Mouse (Mus musculus) cortical plate, adult 2 months (tissue): ENCODE measurements around the gene Wfdc6a. TPM values are rescaled to one million over a fixed set of nuclear protein-coding genes. Genes with fewer than 3 reads are reported as not detected.
"Not testable (repeated sequence)": the region's sequence is repeated elsewhere in the genome, so short reads cannot be mapped to it uniquely, and the experiment has no call there.

Experiments
- H3K27ac ChIP-seq: fragments of 200-500 bp; 2 replicates; pipeline ENCODE4 v1.5.1; 2012; ENCODE audit warnings: low read length, control low read depth, inconsistent platforms; ENCODE audit not compliant: insufficient read depth
- H3K4me1 ChIP-seq: fragments of 200-500 bp; 2 replicates; pipeline ENCODE4 v1.6.1; 2011; ENCODE audit warnings: low read length; ENCODE audit not compliant: control insufficient read depth, insufficient read depth
- H3K4me3 ChIP-seq: fragments of 200-500 bp; 2 replicates; pipeline ENCODE4 v1.5.1; 2011; ENCODE audit warnings: mild to moderate bottlenecking, low read length, control low read depth; ENCODE audit not compliant: insufficient read depth
- CTCF ChIP-seq: fragments of 200-500 bp; IDR thresholded peaks from 2 replicates; pipeline ENCODE4 v1.5.1; 2011; ENCODE audit warnings: mild to moderate bottlenecking, control low read depth, low read length; ENCODE audit not compliant: insufficient read depth; ENCODE audit errors: extremely low read depth
- POLR2A ChIP-seq: fragments of 200-500 bp; IDR thresholded peaks from 2 replicates; pipeline ENCODE4 v1.6.1; 2011; ENCODE audit warnings: mild to moderate bottlenecking, low read length, control low read depth; ENCODE audit not compliant: insufficient read depth; ENCODE audit errors: extremely low read depth
- polyA plus RNA-seq: library from polyadenylated mRNA; depleted of rRNA; stranded (reverse); fragments of >200 nt; gene quantifications from 2 replicates; pipeline ENCODE4 v1.2.3, GENCODE M21; 2012; rRNA removed

The Wfdc6a gene
- not detected in 2 replicates for polyA plus RNA-seq

DNA sequence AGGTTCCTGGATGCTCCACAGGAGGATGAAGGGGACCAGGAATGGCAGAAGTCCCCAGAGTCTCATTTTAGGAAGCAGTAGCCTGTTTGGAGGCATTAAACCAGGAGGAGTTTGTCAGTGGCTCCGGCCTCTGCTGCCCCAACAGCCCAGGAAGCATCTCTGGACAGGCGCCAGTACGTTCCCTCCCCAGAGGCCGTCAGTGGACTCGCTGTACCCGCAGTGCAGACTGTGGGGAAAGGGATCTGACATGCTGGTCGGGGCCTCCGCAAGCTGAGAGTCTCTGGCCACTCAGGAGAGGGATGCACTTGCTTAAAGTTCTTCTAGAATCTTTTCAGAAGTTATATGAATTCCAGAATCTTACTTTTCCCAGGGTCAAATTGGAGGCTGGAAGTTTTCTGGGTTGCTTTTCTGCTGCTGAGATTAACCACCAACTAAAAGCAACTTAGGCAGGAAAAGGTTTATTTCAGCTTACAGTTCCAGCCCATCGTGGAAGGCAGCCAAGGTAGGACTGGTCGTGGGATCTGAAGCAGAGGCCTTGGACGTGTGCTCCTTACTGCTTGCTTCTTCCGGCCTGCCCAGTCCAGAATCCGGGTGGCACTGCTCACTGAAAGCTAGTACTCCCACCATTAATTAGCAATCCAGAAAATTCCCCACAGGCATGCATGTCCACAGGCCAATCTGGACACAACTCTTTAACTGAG, at the start of gene Wfdc6a:
TSS of gene Wfdc6a (minus strand) at position 423 of the 701 bp plus-strand sequence.
- H3K4me1 ChIP-seq, H3K27ac ChIP-seq, H3K4me3 ChIP-seq: not testable (repeated sequence)

DNA sequence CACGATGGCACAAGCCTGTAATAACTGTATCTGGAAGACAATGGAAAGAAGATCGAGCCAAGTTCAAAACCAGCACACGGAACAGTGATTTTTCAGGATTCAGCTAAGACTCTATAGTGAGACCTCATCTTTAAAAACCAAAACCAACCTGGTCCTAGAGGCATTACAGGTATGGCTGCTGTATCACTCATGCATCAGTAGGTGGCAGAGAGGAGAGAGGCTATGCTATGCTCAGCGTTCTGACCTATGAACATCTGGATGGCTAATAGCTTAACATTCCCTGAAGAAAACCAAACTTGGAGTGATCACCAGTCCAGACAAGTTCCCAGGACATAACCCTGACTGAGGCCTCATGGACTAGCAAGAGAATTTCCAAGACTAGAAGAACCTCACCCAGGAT, 36.5 kb upstream of the Wfdc6a start:
- Histone ChIP-seq H3K4me1 (no peaks in the 10 kb centered on the region), H3K27ac (no peak overlapping the region), H3K4me3 (no peak overlapping the region)
- TF ChIP-seq POLR2A = no peak
- no peak for TF ChIP-seq CTCF

DNA sequence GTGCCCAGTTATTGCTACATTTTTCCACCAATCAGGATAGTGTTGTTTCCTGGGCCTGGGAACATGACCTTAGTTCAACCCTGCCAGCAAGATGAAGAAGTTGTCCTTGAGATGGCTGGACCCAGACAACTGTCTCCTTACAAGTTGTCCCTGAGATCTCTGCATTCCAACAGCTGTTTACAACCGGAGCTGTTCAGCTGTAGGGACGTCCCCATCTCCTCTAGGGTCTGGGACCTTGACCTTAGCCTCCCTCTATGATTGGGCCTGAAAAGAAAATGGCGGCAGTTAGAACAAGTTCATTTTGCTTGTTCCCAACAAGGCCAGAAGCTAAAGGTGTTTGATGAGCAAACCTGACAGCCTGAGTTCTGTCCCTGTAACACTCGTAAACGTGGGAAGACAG, 33.8 kb upstream of the Wfdc6a start:
- H3K4me3 ChIP-seq = no peak overlapping the region
- no peak overlapping the region for H3K27ac ChIP-seq
- no peaks in the 10 kb centered on the region for H3K4me1 ChIP-seq
- TF ChIP-seq CTCF (no peak), POLR2A (no peak)

DNA sequence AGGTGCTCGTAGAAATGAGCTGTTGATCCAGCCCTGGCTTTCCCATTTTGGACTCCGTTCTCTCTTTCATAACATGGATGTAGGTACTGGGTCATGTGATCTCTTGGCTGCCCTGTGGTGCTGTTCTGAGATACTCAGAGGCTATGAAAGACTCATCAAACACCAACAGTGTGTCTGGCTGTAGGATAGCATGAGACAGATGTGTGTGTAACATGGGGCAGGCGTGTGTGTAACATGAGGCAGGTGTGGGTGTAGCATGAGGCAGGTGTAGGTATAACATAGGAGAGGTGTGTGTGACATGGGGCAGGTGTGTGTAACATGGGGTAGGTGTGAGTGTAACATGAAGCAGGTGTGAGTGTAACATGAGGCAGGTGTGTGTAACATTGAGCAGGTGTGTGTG, 30.1 kb upstream of the Wfdc6a start:
- no peak for TF ChIP-seq POLR2A
- TF ChIP-seq CTCF = no peak
- Histone ChIP-seq H3K27ac (no peak overlapping the region), H3K4me3 (no peak overlapping the region), H3K4me1 (no peaks in the 10 kb centered on the region)

DNA sequence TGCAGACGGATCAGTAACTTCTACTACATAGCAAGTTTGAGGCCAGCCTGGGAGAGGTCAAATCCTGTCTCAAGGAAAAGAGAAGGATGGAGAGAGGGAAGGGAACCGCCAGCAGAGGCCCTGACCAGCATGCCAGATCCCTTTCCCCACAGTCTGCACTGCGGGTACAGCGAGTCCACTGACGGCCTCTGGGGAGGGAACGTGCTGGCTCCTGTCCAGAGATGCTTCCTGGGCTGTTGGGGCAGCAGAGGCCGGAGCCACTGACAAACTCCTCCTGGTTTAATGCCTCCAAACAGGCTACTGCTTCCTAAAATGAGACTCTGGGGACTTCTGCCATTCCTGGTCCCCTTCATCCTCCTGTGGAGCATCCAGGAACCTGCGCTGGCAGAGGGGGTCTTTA, 28.2 kb upstream of the Wfdc6a start, which contains the start of the genes Wfdc6b and Wfdc8:
TSS of gene Wfdc6b (plus strand) at position 52 of the 400 bp plus-strand sequence.
TSS of gene Wfdc8 (minus strand) at position 156 of the 400 bp plus-strand sequence.
- H3K4me1 ChIP-seq, H3K27ac ChIP-seq: not testable (repeated sequence)

DNA sequence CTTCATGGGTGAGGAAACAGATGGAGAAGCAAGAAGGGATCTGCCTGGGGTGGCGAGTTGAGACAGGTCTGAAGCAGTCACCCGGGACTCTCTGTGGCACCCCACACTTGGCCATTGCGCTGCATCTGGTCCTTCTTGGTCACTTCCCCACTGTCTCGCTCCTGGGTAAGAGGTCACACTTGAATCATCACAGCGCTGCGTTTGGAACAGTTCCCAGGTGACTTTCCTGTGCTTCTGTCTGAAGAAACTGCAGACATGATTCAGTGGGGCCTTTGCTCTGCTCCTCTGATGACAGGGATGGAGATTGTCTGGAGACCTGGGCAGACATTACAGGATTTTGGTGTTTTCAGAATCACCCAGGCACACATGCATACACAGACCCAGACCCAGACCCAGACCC, 23.5 kb upstream of the Wfdc6a start:
- Histone ChIP-seq H3K27ac (no peak overlapping the region), H3K4me1 (no peaks in the 10 kb centered on the region), H3K4me3 (no peak overlapping the region)
- TF ChIP-seq POLR2A = no peak
- TF ChIP-seq CTCF = no peak

More for the DNA sequence above, 28.2 kb upstream of the Wfdc6a start, which contains the start of the genes Wfdc6b and Wfdc8:
- not testable (repeated sequence) for H3K4me3 ChIP-seq

DNA sequence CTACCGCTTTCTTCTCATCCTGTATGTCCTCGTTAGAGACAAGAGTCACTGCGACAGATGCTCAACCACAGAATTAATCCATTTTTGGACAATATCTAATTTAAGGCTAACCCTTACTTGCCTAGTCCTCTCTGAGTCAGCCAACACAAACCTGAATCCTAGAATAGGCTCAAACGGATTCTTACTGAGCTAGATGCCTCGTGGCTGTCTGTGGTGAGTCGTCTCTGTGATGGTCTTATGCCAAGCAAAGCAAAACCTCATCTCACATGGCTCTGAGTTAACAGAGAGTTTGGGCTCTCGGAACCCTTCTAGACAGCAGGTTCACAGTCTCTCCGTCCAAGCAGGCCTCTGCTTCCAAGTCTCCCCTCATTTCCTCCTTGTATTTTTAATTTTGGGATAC, 19.2 kb upstream of the Wfdc6a start:
- TF ChIP-seq CTCF (no peak), POLR2A (no peak)
- H3K27ac ChIP-seq = no peak overlapping the region
- H3K4me1 ChIP-seq = no peaks in the 10 kb centered on the region
- H3K4me3 ChIP-seq = no peak overlapping the region

DNA sequence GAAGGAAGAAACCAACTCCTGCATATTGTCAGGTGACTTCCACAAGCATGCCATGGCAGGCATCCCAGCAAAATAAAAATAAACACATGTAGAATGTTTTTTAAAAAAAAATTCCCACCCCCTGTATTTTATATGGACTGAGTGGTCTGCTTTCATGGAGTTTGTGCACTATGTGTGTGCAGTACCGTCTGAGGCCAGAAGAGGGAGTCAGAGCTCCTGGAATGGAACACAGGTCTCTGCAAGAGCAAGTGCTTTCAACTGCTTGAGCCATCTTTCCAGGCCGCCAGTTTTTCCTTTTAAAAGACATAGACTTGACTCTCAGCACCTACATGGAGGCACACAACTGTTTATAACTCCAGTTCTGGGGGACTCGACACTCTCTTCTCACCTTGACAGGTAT, 18.2 kb upstream of the Wfdc6a start:
- Histone ChIP-seq H3K4me1 (no peaks in the 10 kb centered on the region), H3K27ac (no peak overlapping the region), H3K4me3 (no peak overlapping the region)
- TF ChIP-seq CTCF (no peak), POLR2A (no peak)

DNA sequence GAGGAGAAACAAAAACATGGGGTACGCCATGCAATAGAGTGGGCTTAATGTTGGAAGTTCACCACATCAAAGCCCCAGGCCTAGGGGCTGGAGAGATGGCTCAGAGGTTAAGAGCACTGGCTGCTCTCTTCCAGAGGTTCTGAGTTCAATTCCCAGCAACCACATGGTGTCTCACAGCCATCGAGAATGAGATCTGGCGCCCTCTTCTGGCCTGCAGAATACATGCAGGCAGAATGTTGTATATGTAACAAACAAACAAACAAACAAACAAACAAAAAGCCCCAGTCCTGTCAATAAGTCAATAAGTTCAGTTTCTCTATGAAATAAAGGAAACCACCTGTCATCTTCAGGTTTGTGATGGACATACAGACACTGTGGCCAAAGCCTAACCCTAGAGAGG, 14.9 kb upstream of the Wfdc6a start:
- Histone ChIP-seq H3K4me1 (no peaks in the 10 kb centered on the region), H3K27ac (no peak overlapping the region), H3K4me3 (no peak overlapping the region)
- no peak for TF ChIP-seq CTCF
- no peak for TF ChIP-seq POLR2A

DNA sequence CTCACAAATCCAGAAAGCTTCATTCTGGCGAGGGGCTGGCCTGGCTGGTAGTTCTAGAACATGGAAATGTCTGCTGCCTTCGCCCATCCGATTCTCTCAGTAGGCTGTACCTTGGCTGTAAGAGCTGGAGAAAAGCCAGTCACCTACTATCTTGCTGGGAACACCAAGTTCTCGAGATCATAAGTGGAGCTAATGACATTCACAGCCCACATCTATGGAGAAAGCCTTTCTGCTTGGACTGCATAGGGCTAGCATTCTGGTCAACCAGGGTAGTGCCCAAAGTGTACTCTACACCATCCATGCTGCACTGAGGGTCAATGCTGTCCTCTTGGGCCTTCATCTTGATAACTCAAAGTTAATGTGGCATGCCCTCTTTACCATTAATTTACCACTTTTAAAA, 8.2 kb upstream of the Wfdc6a start, which contains the start of gene Eppin:
TSS of gene Eppin (minus strand) at position 101 of the 400 bp plus-strand sequence.
- no peak within 1 kb of the TSS for H3K27ac ChIP-seq
- H3K4me3 ChIP-seq = no peak within 1 kb of the TSS
- H3K4me1 ChIP-seq = no peaks in the 10 kb centered on the region
- TF ChIP-seq POLR2A = no peak
- no peak for TF ChIP-seq CTCF
